Mouse (Mus musculus) cerebellum, adult 2 months (tissue): ENCODE results near the gene Myh9.

Source experiments
- CTCF ChIP-seq: fragments of 200-500 bp; IDR thresholded peaks from 2 replicates; pipeline ENCODE4 v1.5.1; 2011; ENCODE audit warnings: low read depth, mild to moderate bottlenecking, control low read depth, low read length, moderate library complexity, borderline replicate concordance; ENCODE audit not compliant: insufficient read depth
- POLR2A ChIP-seq: fragments of 200-500 bp; IDR thresholded peaks from 2 replicates; pipeline ENCODE4 v1.6.1; 2011; ENCODE audit warnings: low read length, control low read depth, borderline replicate concordance; ENCODE audit not compliant: insufficient read depth

DNA sequence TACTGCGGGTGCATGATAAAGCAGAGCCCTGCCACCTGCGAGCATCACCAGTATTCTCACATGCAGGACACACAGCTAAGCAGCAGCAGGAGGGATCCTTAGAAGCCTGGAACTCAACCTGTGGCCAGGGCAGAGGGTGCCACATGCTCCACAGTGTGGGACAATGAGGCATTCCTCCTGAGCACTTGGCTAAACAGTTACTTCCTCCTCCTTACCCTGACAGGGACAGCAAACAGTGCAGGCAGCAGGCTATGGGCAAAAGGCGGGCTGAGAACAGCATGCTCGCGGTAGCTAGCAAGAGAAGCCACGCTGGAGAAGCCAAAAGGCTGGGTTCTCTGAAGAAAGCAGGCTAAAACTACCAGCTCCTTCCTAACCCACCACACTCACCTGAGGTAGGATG is 14.2 kb downstream of the Myh9 start:
- TF ChIP-seq CTCF (no peak), POLR2A (no peak)
